Mouse (Mus musculus) erythroblast, embryonic 14.5 days (primary cell): ENCODE measurements around the gene Jmjd1c.

Experiments used
- GATA1 ChIP-seq: IDR thresholded peaks from 2 replicates; pipeline ENCODE4 v1.6.1; 2012; ENCODE audit warnings: low read length, inconsistent platforms, mixed read lengths
- TAL1 ChIP-seq: IDR thresholded peaks from 3 replicates; pipeline ENCODE4 v1.6.1; 2012; ENCODE audit warnings: low read length, inconsistent platforms, mixed read lengths

DNA sequence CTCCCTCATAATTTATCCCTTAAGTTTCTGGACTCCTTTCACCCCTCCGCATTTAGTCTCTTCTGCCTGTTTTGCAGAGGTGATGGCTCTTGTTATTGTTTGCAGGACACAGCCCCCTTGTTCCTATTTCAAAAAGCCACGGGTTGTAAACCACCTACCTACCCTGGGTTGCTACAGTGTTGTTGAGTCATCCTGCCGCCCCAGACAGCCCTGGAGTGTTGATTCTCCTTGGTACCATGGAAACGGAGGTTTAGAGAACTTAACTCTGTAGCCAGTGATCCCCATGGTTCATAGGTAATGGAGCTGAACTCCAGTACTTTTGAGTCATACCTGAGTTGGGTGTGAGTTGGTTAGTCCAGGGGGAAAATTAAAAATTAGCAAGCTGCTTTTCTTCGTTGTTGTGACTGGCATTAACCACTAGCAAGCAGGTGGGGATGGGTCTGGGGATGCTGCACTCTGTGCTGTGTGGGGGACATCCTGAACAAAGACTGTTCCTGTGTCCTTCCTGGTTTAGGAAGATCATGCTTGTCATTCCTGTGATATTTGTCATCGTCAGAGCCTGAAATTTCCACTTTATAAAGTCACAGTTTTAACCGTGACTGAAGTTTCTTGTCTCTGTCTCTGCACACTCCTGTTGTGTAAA is 2.6 kb downstream of the Jmjd1c start:
- no peak for TF ChIP-seq GATA1
- TF ChIP-seq TAL1, result no peak
